Mouse (Mus musculus) layer of hippocampus, postnatal 25 days (tissue): ENCODE data around the gene Gm7029. TPM values are rescaled to one million over a fixed set of nuclear protein-coding genes. Genes with fewer than 3 reads are reported as not detected.
"Not testable (repeated sequence)": the region's sequence is repeated elsewhere in the genome, so short reads cannot be mapped to it uniquely, and the experiment has no call there.

Experiments used
- DNase-seq, 2 experiments: peaks; one replicate each; pipeline ENCODE4 v3.0.0; 2022; ENCODE audit warnings: mixed read lengths in 2 of 2, low spot score in 1 of 2; ENCODE audit errors: extremely low spot score in 1 of 2
- total RNA-seq, 2 experiments: library from RNA; stranded (reverse); gene quantifications; 2 replicates each; pipeline ENCODE4 v1.2.3; 2021

Gene Gm7029
- total RNA-seq: not detected

DNA sequence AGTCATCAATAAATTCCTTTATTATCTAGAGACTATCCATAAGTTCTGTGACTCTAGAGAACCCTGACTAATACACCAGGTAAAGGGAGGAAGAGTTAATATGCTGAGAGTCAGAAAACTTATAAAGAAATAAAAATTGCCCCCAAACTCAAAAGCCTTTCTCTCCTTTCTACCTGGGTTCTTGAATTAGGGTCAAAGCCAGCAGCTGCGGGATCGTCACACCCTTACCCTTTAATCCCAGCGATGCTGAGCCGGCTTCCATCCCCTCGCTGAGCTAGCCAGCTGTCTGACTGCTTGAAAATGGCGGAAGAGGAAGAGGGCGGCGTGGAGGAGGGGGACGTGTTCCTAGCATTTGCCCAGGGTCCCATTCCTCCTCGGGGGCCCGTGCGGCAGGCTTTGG lies at the start of gene Gm7029:
TSS of gene Gm7029 (plus strand) at position 301 of the 400 bp plus-strand sequence.
- DNase-seq: not testable (repeated sequence)

GRCm38 (mm10) chr17:33824084-33824996 lies 49.3 kb upstream of the Gm7029 start, which contains the start of the genes Rps28 and Ndufa7:
TSS of gene Rps28 (minus strand) at chr17:33824562.
TSS of gene Ndufa7 (plus strand) at chr17:33824572.
- peak; percentile 94 to 95 for DNase-seq

GRCm38 (mm10) chr17:33824997-33825330 lies 48.7 kb upstream of the Gm7029 start:
- DNase-seq: not testable (repeated sequence)

DNA sequence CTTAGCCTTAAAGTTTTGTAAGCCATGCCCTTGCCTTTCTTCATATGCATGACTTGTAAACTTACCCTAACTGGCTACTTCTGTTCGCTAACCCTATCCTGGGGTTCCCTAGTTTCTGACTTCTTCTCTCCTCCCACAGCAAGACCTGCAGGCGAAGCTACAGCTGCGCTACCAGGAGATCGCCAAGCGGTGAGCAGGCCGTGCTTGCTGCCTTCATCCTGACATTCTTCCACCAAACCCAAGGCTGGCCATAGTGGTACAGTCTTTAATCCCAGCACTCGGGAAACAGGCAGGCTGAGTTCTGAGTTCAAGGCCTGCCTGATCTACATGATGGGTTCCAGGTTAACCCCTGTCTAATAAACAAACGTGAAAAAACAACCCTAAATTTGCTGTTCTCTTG lies 48.2 kb upstream of the Gm7029 start:
- DNase-seq: no peak

DNA sequence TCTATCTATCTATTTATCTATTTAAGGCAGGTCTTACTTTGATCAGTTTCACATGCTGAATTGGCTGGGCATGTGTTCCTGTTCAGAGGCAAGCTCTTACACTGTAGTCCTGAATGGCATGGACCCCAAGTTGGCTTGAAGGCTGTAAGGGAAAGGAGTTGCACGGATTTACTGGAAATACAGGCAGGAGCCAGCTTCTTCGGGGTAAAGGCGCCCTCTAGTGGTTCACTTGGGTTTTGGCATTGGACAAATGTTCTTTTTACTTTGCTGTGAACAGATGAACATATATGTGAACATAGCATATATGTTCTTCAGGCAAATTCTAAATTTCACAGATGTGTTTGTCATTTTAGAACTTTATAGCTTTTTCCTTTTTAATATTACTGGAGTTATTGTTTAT lies 46.8 kb upstream of the Gm7029 start:
- DNase-seq: peak; percentile 45 to 62

- no peak for DNase-seq
Measured at GRCm38 (mm10) chr17:33828892-33829291, 44.7 kb upstream of the Gm7029 start.

- no peak for DNase-seq
Measured at GRCm38 (mm10) chr17:33829561-33829960, 44.1 kb upstream of the Gm7029 start.

- peak; percentile 87 to 90 for DNase-seq
Measured at GRCm38 (mm10) chr17:33842966-33843795, 30.5 kb upstream of the Gm7029 start, which contains the start of gene Cd320. TSS of gene Cd320 (plus strand) at chr17:33843091.

- DNase-seq: no peak
Measured at GRCm38 (mm10) chr17:33844196-33844595, 29.4 kb upstream of the Gm7029 start.

GRCm38 (mm10) chr17:33848139-33848538 lies 25.5 kb upstream of the Gm7029 start:
- DNase-seq: no peak

GRCm38 (mm10) chr17:33851331-33851730 lies 22.3 kb upstream of the Gm7029 start:
- DNase-seq: no peak

- DNase-seq: no peak
Measured at GRCm38 (mm10) chr17:33857816-33858215, 15.8 kb upstream of the Gm7029 start.

DNA sequence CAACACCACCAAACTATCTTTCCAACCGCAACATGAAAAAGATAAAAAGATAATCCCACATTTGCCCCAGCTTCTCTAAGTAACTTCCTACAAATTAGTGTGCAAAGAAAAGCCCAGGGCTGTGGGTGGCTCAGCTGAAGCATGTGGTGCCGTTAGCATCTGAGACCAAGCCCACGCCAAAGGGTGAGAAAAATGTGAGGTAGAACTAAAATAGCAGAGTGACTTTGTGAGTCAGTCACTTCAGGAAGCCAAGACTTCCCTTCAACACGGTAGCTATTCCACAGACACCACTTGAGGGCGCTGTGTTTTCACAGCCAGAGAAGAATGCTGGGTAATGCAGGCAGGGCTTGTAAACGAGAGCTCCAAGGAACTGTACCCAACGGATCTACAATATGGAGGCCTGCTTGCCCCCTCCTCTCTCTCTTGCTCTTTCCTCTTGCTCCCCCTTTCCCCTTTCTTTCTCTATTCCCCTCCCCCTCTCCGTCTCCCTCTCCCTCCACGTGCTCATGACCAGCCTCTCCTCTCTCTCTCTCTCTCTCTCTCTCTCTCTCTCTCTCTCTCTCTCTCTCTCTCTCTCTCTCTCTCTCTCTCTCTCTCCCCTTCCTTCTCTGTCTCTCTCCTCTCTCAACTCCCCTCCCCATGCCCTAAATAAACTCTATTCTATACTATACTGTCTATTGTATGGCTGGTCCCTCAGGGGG lies 8.2 kb upstream of the Gm7029 start:
- peak; percentile 28 to 65 for DNase-seq

GRCm38 (mm10) chr17:33874411-33874810 lies 774 bp downstream of the Gm7029 start:
- DNase-seq: no peak

- DNase-seq: not testable (repeated sequence)
Measured at GRCm38 (mm10) chr17:33875797-33876196, 2.2 kb downstream of the Gm7029 start.

GRCm38 (mm10) chr17:33884320-33884719 lies 10.7 kb downstream of the Gm7029 start:
- not testable (repeated sequence) for DNase-seq

DNA sequence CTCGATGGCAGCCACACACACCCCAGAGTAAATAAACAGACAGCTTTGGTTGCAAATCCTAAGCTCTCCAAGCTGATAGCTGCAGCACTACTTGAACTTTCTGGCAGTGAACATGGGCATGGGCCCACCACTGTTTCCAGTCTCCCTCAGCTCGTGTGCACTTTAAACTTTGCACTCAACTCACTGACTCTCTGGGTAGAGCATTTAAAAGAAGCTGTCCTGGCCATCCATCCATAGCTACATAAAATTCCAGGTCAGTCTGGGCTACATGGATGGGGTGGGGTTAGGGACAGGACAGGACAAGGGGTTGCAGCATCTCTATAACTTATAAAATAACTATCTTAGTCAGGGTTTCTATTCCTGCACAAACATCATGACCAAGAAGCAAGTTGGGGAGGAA lies 14.2 kb downstream of the Gm7029 start:
- not testable (repeated sequence) for DNase-seq

- not testable (repeated sequence) for DNase-seq
Measured at GRCm38 (mm10) chr17:33888230-33888629, 14.6 kb downstream of the Gm7029 start.

DNA sequence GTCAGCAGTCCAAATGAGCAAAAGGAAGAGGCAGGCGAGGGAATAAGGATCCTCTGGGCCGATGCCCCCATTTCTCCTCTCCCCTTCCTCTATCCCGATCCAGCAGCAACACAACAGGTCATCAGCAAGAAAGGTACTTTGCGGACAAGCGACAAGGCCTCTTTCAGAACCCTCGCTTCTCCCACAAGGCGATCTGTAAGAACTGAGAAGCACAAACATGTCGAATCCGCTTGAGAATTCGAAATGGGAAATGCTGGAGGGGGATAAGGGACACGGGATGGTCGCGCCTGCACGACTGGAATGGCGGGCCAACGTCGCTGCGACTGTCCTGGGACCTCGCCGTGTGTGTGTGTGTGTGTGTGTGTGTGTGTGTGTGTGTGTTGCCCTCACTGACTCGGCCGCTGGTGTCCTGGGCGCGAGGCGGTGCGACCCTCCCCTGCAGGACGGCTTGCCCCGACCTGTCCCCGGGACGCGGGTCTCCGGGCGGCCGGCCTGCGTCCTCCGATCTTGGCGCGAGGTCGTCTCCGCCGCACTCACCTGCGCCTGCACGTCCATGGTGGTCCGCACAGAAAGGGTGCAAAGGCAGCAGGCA lies 16.4 kb downstream of the Gm7029 start:
- DNase-seq: not testable (repeated sequence)

DNA sequence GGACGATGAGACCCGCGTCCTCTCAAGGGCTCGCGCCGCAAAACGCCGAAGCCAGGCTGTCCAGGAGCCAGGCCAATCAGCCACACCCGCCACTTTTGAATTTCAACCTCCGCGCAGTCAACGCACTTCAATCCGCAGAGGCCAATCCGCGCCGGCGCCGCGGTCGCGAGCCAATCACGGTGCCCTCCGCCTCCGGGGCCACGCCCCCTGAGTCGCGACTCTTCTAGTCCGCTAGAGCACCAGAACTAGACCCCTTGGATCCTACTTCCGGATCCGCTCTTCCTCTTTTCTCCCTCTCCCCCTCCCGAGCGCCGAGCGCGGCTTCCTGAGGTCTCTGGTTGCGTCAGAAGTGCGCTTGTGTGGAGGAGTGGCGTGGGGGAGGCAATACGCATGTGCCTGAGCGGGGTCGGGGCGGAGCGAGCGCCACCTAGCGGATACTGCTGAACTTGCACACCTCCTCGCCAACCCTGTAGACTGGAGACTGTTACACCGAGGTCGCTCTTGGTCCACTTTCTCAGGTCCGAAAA lies 17.0 kb downstream of the Gm7029 start, which contains the start of gene Kifc1:
TSS of gene Kifc1 (minus strand) at position 129 of the 527 bp plus-strand sequence.
- peak; percentile 99 to 100 for DNase-seq
